Mouse (Mus musculus): ENCODE results near the gene Gpr183. TPM values are rescaled to one million over a fixed set of nuclear protein-coding genes. Genes with fewer than 3 reads are reported as not detected.

Gene Gpr183
- polyA plus RNA-seq, 1 experiment from 2014 or later: 4.0 TPM

- H3K4me2 ChIP-seq (replicated peaks; ENCODE audit: low read depth, low read length): no peak overlapping the region
- H3K27me3 ChIP-seq (ENCODE audit: insufficient read depth, low read length): no peaks in the 10 kb centered on the region
- 79% methylated on average over 3 of the region's 3 CpGs for WGBS
- no peak overlapping the region for H3K27ac ChIP-seq (ENCODE audit: low read length)
- no peaks in the 10 kb centered on the region for H3K9me3 ChIP-seq (ENCODE audit: low read length)
- H3K9ac ChIP-seq (replicated peaks; ENCODE audit: low read length): no peak overlapping the region
- H3K36me3 ChIP-seq (ENCODE audit: insufficient read depth, low read length): peaks cover 12% of the 10 kb centered on the region
- H3K4me3 ChIP-seq (ENCODE audit: low read length): no peak overlapping the region
- ATAC-seq (ENCODE audit: low FRiP score, low TSS enrichment): no peak
- peaks cover 18% of the 10 kb centered on the region for H3K4me1 ChIP-seq (ENCODE audit: insufficient read depth, low read length)
These were observed 46.7 kb downstream of the Gpr183 start for GRCm38 (mm10) chr14:121918266-121918665.

GRCm38 (mm10) chr14:121916311-121917094 is 48.5 kb downstream of the Gpr183 start:
- no peak overlapping the region for H3K9ac ChIP-seq (replicated peaks; ENCODE audit: low read length)
- H3K4me2 ChIP-seq (replicated peaks; ENCODE audit: low read depth, low read length): no peak overlapping the region
- no peak overlapping the region for H3K4me3 ChIP-seq (ENCODE audit: low read length)
- no peaks in the 10 kb centered on the region for H3K9me3 ChIP-seq (ENCODE audit: low read length)
- WGBS: 87% methylated on average over 6 of the region's 6 CpGs
- no peaks in the 10 kb centered on the region for H3K27me3 ChIP-seq (ENCODE audit: insufficient read depth, low read length)
- no peak overlapping the region for H3K27ac ChIP-seq (ENCODE audit: low read length)
- peaks cover 17% of the 10 kb centered on the region for H3K36me3 ChIP-seq (ENCODE audit: insufficient read depth, low read length)
- ATAC-seq (ENCODE audit: low FRiP score, low TSS enrichment): no peak
- peaks cover 14% of the 10 kb centered on the region for H3K4me1 ChIP-seq (ENCODE audit: insufficient read depth, low read length)

GRCm38 (mm10) chr14:121915621-121916020 is 49.4 kb downstream of the Gpr183 start, which contains the start of gene Gpr18:
TSS of gene Gpr18 (minus strand) at chr14:121915781.
- 76% methylated on average over 8 of the region's 8 CpGs for WGBS
- H3K27ac ChIP-seq (ENCODE audit: low read length): no peak within 1 kb of the TSS

DNA sequence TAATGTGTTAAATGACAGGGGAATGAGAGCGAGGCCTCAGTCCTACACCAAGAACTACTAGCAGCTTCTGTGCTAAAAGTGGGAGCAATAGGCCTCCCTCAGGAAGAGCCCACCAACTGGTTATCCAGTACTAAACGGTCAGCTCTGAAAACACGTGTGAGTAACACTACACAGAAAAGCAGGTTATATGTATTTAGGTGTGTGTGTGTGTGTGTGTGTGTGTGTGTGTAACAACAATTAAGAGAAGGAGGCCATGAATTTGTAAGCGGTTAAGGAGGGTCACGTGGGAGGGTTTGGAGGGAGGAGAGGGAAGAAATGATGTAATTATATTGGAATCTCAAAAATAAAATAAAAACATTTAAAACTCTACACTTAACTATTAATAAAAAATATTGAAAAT is 49.9 kb downstream of the Gpr183 start:
- no peak for ATAC-seq (ENCODE audit: low FRiP score, low TSS enrichment)
- Histone ChIP-seq H3K36me3 (ENCODE audit: insufficient read depth, low read length) (peaks cover 18% of the 10 kb centered on the region), H3K27ac (ENCODE audit: low read length) (no peak overlapping the region), H3K27me3 (ENCODE audit: insufficient read depth, low read length) (no peaks in the 10 kb centered on the region), H3K4me3 (ENCODE audit: low read length) (no peak overlapping the region), H3K4me2 (replicated peaks; ENCODE audit: low read depth, low read length) (no peak overlapping the region), H3K4me1 (ENCODE audit: insufficient read depth, low read length) (peaks cover 2% of the 10 kb centered on the region), H3K9ac (replicated peaks; ENCODE audit: low read length) (no peak overlapping the region), H3K9me3 (ENCODE audit: low read length) (no peaks in the 10 kb centered on the region)
- 80% methylated on average over 5 of the region's 5 CpGs for WGBS

More at GRCm38 (mm10) chr14:121915621-121916020, 49.4 kb downstream of the Gpr183 start, which contains the start of gene Gpr18:
- no peaks in the 10 kb centered on the region for H3K9me3 ChIP-seq (ENCODE audit: low read length)
- no peaks in the 10 kb centered on the region for H3K27me3 ChIP-seq (ENCODE audit: insufficient read depth, low read length)
- no peak within 1 kb of the TSS for H3K4me2 ChIP-seq (replicated peaks; ENCODE audit: low read depth, low read length)
- no peak within 1 kb of the TSS for H3K9ac ChIP-seq (replicated peaks; ENCODE audit: low read length)
- H3K36me3 ChIP-seq (ENCODE audit: insufficient read depth, low read length): peaks cover 18% of the 10 kb centered on the region
- no peak for ATAC-seq (ENCODE audit: low FRiP score, low TSS enrichment)
- H3K4me1 ChIP-seq (ENCODE audit: insufficient read depth, low read length): peaks cover 7% of the 10 kb centered on the region
- no peak within 1 kb of the TSS for H3K4me3 ChIP-seq (ENCODE audit: low read length)

DNA sequence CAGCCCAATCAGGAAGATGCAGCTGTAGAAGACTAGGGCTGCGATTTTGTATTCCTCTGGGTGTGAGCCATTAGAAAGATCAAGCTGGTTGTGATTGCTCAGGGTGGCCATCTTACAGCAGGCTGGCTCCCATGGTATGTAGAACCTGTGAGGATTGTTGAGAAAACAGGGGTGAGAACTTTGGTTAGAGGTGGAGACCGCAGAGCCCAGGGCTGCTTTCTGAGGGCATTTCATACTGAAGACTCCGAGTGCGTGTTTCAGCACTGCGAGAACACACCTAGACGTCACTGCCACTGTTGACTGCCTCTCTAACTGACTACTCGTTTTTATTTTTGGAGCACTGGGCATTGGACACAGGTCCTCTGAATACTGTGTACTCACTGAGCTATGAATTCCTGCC is 52.5 kb downstream of the Gpr183 start:
- Histone ChIP-seq H3K9ac (replicated peaks; ENCODE audit: low read length) (no peak overlapping the region), H3K4me2 (replicated peaks; ENCODE audit: low read depth, low read length) (no peak overlapping the region), H3K36me3 (ENCODE audit: insufficient read depth, low read length) (peaks cover 29% of the 10 kb centered on the region), H3K4me1 (ENCODE audit: insufficient read depth, low read length) (no peaks in the 10 kb centered on the region), H3K27me3 (ENCODE audit: insufficient read depth, low read length) (no peaks in the 10 kb centered on the region), H3K9me3 (ENCODE audit: low read length) (no peaks in the 10 kb centered on the region), H3K27ac (ENCODE audit: low read length) (no peak overlapping the region), H3K4me3 (ENCODE audit: low read length) (no peak overlapping the region)
- 97% methylated on average over 7 of the region's 7 CpGs for WGBS
- no peak for ATAC-seq (ENCODE audit: low FRiP score, low TSS enrichment)

GRCm38 (mm10) chr14:121909868-121910267 is 55.1 kb downstream of the Gpr183 start:
- Histone ChIP-seq H3K4me2 (replicated peaks; ENCODE audit: low read depth, low read length) (no peak overlapping the region), H3K4me1 (ENCODE audit: insufficient read depth, low read length) (no peaks in the 10 kb centered on the region), H3K36me3 (ENCODE audit: insufficient read depth, low read length) (peaks cover 21% of the 10 kb centered on the region), H3K4me3 (ENCODE audit: low read length) (no peak overlapping the region), H3K27me3 (ENCODE audit: insufficient read depth, low read length) (no peaks in the 10 kb centered on the region), H3K9me3 (ENCODE audit: low read length) (no peaks in the 10 kb centered on the region), H3K9ac (replicated peaks; ENCODE audit: low read length) (no peak overlapping the region), H3K27ac (ENCODE audit: low read length) (no peak overlapping the region)
- WGBS: 96% methylated on average over 6 of the region's 6 CpGs
- ATAC-seq (ENCODE audit: low FRiP score, low TSS enrichment): no peak

DNA sequence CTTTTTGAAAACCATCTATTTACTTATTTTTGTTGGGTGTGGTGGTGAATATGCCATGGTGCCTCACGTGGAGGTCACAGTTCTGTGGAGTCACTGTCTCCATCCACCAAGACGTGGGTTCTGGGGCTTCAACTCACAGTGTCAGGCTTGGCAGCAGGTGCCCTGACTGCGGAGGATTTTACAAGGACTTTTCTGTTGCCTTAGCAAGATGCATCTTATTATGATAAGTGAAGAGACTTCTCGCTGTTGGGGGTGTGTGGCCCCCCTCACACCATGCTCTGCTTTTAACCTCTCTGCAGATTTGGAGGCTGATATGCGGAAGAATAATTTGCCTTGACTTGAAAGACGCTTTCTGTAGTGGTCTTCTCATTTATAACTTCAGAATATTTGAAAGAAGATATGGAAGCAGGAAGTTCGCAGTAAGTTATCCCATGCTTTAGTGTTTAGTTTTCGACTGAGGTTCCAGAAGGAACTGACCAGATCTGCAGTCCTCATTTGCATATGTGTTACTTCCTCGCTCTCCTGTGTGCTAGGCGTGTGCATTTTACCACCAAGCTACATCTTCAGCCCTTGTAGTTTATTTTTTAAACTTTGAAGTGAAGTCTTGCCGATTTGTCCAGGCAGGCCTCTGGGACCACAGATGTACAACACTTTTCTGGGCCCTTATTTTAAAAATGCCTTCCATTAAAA is 57.9 kb downstream of the Gpr183 start:
- WGBS: 89% methylated on average over 11 of the region's 11 CpGs
- ATAC-seq (ENCODE audit: low FRiP score, low TSS enrichment): no peak
- Histone ChIP-seq H3K9ac (replicated peaks; ENCODE audit: low read length) (no peak overlapping the region), H3K9me3 (ENCODE audit: low read length) (no peaks in the 10 kb centered on the region), H3K27me3 (ENCODE audit: insufficient read depth, low read length) (no peaks in the 10 kb centered on the region), H3K4me2 (replicated peaks; ENCODE audit: low read depth, low read length) (no peak overlapping the region), H3K4me1 (ENCODE audit: insufficient read depth, low read length) (no peaks in the 10 kb centered on the region), H3K4me3 (ENCODE audit: low read length) (no peak overlapping the region), H3K27ac (ENCODE audit: low read length) (no peak overlapping the region), H3K36me3 (ENCODE audit: insufficient read depth, low read length) (peaks cover 21% of the 10 kb centered on the region)

- peaks cover 16% of the 10 kb centered on the region for H3K36me3 ChIP-seq (ENCODE audit: insufficient read depth, low read length)
- no peak overlapping the region for H3K27ac ChIP-seq (ENCODE audit: low read length)
- no peaks in the 10 kb centered on the region for H3K9me3 ChIP-seq (ENCODE audit: low read length)
- H3K4me2 ChIP-seq (replicated peaks; ENCODE audit: low read depth, low read length): no peak overlapping the region
- no peak overlapping the region for H3K9ac ChIP-seq (replicated peaks; ENCODE audit: low read length)
- H3K27me3 ChIP-seq (ENCODE audit: insufficient read depth, low read length): no peaks in the 10 kb centered on the region
- WGBS: 80% methylated on average over 8 of the region's 8 CpGs
- no peak for ATAC-seq (ENCODE audit: low FRiP score, low TSS enrichment)
- no peak overlapping the region for H3K4me3 ChIP-seq (ENCODE audit: low read length)
- H3K4me1 ChIP-seq (ENCODE audit: insufficient read depth, low read length): no peaks in the 10 kb centered on the region
These were observed 58.5 kb downstream of the Gpr183 start for GRCm38 (mm10) chr14:121906341-121906991.

DNA sequence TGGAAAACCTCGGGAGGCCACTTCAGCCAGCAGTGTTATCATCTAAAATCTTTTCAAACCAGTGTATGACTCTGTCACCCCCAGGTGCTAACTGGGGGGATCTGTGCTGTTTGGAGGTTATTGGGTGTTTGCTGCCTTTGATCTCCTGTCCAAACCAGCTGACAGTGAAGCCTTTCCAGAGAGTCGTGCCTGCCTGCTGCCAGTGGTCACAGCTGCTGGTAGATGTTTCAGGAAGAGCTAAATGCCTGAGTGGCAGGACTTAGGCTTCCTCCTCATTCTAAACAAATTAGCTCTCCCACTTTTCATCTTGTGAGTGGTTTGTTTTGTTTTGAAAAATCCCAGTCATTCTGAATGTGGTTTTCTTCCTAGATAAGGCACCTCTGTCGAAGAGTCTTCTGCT is 60.2 kb downstream of the Gpr183 start:
- Histone ChIP-seq H3K27me3 (ENCODE audit: insufficient read depth, low read length) (no peaks in the 10 kb centered on the region), H3K36me3 (ENCODE audit: insufficient read depth, low read length) (peaks cover 14% of the 10 kb centered on the region; the same call in 1 of the 2 replicates), H3K27ac (ENCODE audit: low read length) (no peak overlapping the region), H3K4me2 (replicated peaks; ENCODE audit: low read depth, low read length) (no peak overlapping the region), H3K4me3 (ENCODE audit: low read length) (no peak overlapping the region), H3K9me3 (ENCODE audit: low read length) (no peaks in the 10 kb centered on the region), H3K9ac (replicated peaks; ENCODE audit: low read length) (no peak overlapping the region), H3K4me1 (ENCODE audit: insufficient read depth, low read length) (no peaks in the 10 kb centered on the region)
- WGBS: 42% methylated on average over 3 of the region's 3 CpGs
- no peak for ATAC-seq (ENCODE audit: low FRiP score, low TSS enrichment)
